8 mouse cellular contexts compared by ENCODE assay signal in genomic region chr6:83762344-83762743, GRCm38 (mm10). TPM values are rescaled to one million over a fixed set of nuclear protein-coding genes. Genes with fewer than 3 reads are reported as not detected.
DNase-seq lines count a peak whose midpoint lies in the region; ATAC-seq and TF ChIP-seq lines count a peak whose summit lies in the region.
"Had no signal": no experiment of that assay in that cellular context is flagged by ENCODE, and none has a peak within 500 bp of the region (broad histone marks: within the 10 kb centered on the region; RNA-seq: fewer than 3 reads in every experiment).

Gene Ankrd53 (plus strand): TSS chr6:83762644.

- H3K27ac ChIP-seq in lung, embryonic 16.5 days (ENCODE audit: low read length): no peak within 1 kb of the TSS
- H3K27ac ChIP-seq in forebrain, embryonic 16.5 days (ENCODE audit: low read length): no peak within 1 kb of the TSS
- H3K27ac ChIP-seq in limb, embryonic 14.5 days (replicated peaks; ENCODE audit: low read depth, low read length): no peak within 1 kb of the TSS
- no peak within 1 kb of the TSS for H3K27ac ChIP-seq in stomach, embryonic 15.5 days

- no peak for TF ChIP-seq POLR2A in limb, embryonic 14.5 days (IDR thresholded peaks at IDR 0.05; ENCODE audit: borderline replicate concordance, extremely low read depth, insufficient read depth, insufficient read length)

- whole genome bisulfite sequencing in lung, embryonic 16.5 days: 27% methylated on average over 6 of the region's 6 CpGs
- WGBS in forebrain, embryonic 16.5 days: 22% methylated on average over 6 of the region's 6 CpGs
- 17% methylated on average over 6 of the region's 6 CpGs for WGBS in limb, embryonic 14.5 days
- 29% methylated on average over 6 of the region's 6 CpGs for WGBS in stomach, embryonic 15.5 days

- H3K4me3 ChIP-seq in lung, embryonic 16.5 days (ENCODE audit: low read length): peak within 1 kb of the TSS; percentile 42
- H3K4me3 ChIP-seq in forebrain, embryonic 16.5 days (replicated peaks; ENCODE audit: low read length): peak within 1 kb of the TSS; percentile 25
- peak within 1 kb of the TSS; percentile 35 for H3K4me3 ChIP-seq in limb, embryonic 14.5 days (replicated peaks; ENCODE audit: low read length)
- H3K4me3 ChIP-seq in stomach, embryonic 15.5 days (replicated peaks): peak within 1 kb of the TSS; percentile 34

- H3K27me3 ChIP-seq in lung, embryonic 16.5 days (ENCODE audit: control insufficient read depth, insufficient read depth, low read depth, low read length): peaks cover 43% of the 10 kb centered on the region
- peaks cover 51% of the 10 kb centered on the region for H3K27me3 ChIP-seq in forebrain, embryonic 16.5 days (replicated peaks; ENCODE audit: control insufficient read depth, insufficient read depth, low read length)
- peaks cover 45% of the 10 kb centered on the region for H3K27me3 ChIP-seq in limb, embryonic 14.5 days (ENCODE audit: control insufficient read depth, insufficient read depth, low read length)
- H3K27me3 ChIP-seq in stomach, embryonic 15.5 days (replicated peaks): peaks cover 49% of the 10 kb centered on the region

- peak within 1 kb of the TSS; percentile 59 for H3K4me2 ChIP-seq in lung, embryonic 16.5 days (ENCODE audit: low read depth, low read length)
- H3K4me2 ChIP-seq in forebrain, embryonic 16.5 days (ENCODE audit: low read length): peak within 1 kb of the TSS; percentile 50
- H3K4me2 ChIP-seq in limb, embryonic 14.5 days (replicated peaks; ENCODE audit: low read depth, low read length, severe bottlenecking): peak within 1 kb of the TSS; percentile 55
- H3K4me2 ChIP-seq in stomach, embryonic 15.5 days: peak within 1 kb of the TSS; percentile 75

- no peaks in the 10 kb centered on the region for H3K9me3 ChIP-seq in lung, embryonic 16.5 days (ENCODE audit: control insufficient read depth, low read length)
- no peaks in the 10 kb centered on the region for H3K9me3 ChIP-seq in forebrain, embryonic 16.5 days (ENCODE audit: control insufficient read depth, low read length)
- H3K9me3 ChIP-seq in limb, embryonic 14.5 days (ENCODE audit: control insufficient read depth, low read length): no peaks in the 10 kb centered on the region
- H3K9me3 ChIP-seq in stomach, embryonic 15.5 days: no peaks in the 10 kb centered on the region

- H3K9ac ChIP-seq in lung, embryonic 16.5 days (ENCODE audit: low read length): peak within 1 kb of the TSS; percentile 59
- peak within 1 kb of the TSS; percentile 27; the same call in 1 of the 2 replicates for H3K9ac ChIP-seq in forebrain, embryonic 16.5 days (replicated peaks; ENCODE audit: low read depth, low read length)
- peak within 1 kb of the TSS; percentile 43; the same call in 1 of the 2 replicates for H3K9ac ChIP-seq in limb, embryonic 14.5 days (ENCODE audit: low read depth, low read length, severe bottlenecking)
- H3K9ac ChIP-seq in stomach, embryonic 15.5 days: no peak within 1 kb of the TSS

- ATAC-seq in lung, embryonic 16.5 days (ENCODE audit: low read depth): no peak
- no peak for ATAC-seq in forebrain, embryonic 16.5 days
- no peak for ATAC-seq in limb, embryonic 14.5 days (ENCODE audit: low FRiP score, low read depth)
- no peak for ATAC-seq in stomach, embryonic 15.5 days (ENCODE audit: insufficient read depth, low FRiP score, low read depth)

- H3K4me1 ChIP-seq in lung, embryonic 16.5 days (replicated peaks; ENCODE audit: control insufficient read depth, insufficient read depth, low read length): peaks cover 8% of the 10 kb centered on the region
- H3K4me1 ChIP-seq in forebrain, embryonic 16.5 days (replicated peaks; ENCODE audit: control insufficient read depth, insufficient read depth, low read length): peaks cover 11% of the 10 kb centered on the region
- peaks cover 5% of the 10 kb centered on the region; the same call in 1 of the 2 replicates for H3K4me1 ChIP-seq in limb, embryonic 14.5 days (ENCODE audit: control insufficient read depth, insufficient read depth, low read length)
- peaks cover 10% of the 10 kb centered on the region; the same call in 1 of the 2 replicates for H3K4me1 ChIP-seq in stomach, embryonic 15.5 days

- no peak for DNase-seq in lung, postnatal 10 days
- no peak for DNase-seq in limb, embryonic 14.5 days (ENCODE audit: low spot score)
- no peak for DNase-seq in cerebellum, adult 11 months
- no peak for DNase-seq in cerebellum, adult 9-10 months
- DNase-seq: cerebellum, postnatal 25 days had no signal

- no peaks in the 10 kb centered on the region for H3K36me3 ChIP-seq in lung, embryonic 16.5 days (ENCODE audit: control insufficient read depth, insufficient read depth, low read length)
- no peaks in the 10 kb centered on the region for H3K36me3 ChIP-seq in forebrain, embryonic 16.5 days (ENCODE audit: control insufficient read depth, insufficient read depth)
- no peaks in the 10 kb centered on the region; the same call in 1 of the 2 replicates for H3K36me3 ChIP-seq in limb, embryonic 14.5 days (ENCODE audit: control insufficient read depth, insufficient read depth, low read length)
- no peaks in the 10 kb centered on the region for H3K36me3 ChIP-seq in stomach, embryonic 15.5 days

RNA-seq across cellular contexts. Expression of gene Ankrd53, which starts in this region (rescaled TPM):
- 0.14 TPM in 1 of 2 replicates, not detected in the other for polyA plus RNA-seq in lung, embryonic 16.5 days (2015; fragmentation: Nextera tagmentation; extraction: Ambion mirVana)
- 0.18 TPM in 1 of 2 replicates, not detected in the other for polyA plus RNA-seq in forebrain, embryonic 16.5 days (2015; fragmentation: Nextera tagmentation; extraction: Ambion mirVana)
- polyA plus RNA-seq in limb, embryonic 14.5 days (2012; rRNA removed): not detected in 2 replicates
- polyA plus RNA-seq in limb, embryonic 14.5 days (2014; fragmentation: Nextera tagmentation; extraction: Ambion mirVana): not detected in 2 replicates
- polyA plus RNA-seq in stomach, embryonic 15.5 days (2015; fragmentation: Nextera tagmentation; extraction: Ambion mirVana): not detected in 2 replicates
